Mouse (Mus musculus): ENCODE measurements around the gene Kif5a. TPM values are rescaled to one million over a fixed set of nuclear protein-coding genes. Genes with fewer than 3 reads are reported as not detected.

The Kif5a gene
- polyA plus RNA-seq, 1 experiment from 2014 or later: 113 TPM

DNA sequence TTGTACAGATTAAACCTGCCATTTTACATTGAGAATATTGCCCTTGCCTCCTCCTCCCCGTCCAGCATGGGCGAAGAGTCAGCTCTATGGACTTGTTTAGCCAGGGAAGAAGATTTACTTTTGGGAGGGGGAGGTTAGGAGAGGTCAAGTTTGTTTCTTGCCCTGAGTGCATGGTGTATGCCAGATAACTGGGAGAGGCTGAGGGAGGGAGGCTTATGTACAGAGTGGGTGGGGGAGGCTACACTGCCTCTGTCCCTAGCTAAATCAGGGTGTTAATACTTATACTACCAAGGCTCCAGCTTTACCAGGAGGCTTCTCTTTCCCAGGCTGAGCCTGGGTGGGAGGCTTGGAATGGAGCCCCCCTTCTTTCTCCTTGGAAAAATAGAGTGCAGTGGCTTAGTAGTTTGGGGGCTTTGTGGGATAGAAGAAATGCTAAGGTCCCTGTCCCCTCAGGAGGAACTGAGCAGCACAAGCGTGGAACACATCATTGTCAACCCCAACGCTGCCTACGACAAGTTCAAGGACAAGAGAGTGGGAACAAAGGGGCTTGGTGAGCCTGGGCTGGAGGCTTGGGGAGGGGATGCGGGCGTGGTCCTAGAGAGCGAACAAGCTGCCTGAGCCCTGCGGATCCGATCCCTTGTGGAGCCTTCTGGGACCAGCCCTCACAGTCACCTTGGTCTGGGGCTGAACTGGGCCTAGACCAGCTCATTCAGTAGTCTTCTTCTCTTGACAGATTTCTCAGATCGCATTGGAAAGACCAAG is 11.3 kb upstream of the Kif5a start:
- no peak for ATAC-seq (ENCODE audit: low FRiP score)
- Histone ChIP-seq H3K9ac (replicated peaks) (no peak overlapping the region), H3K9me3 (replicated peaks) (no peaks in the 10 kb centered on the region), H3K4me2 (no peak overlapping the region), H3K4me3 (replicated peaks) (no peak overlapping the region), H3K27ac (replicated peaks) (no peak overlapping the region), H3K27me3 (replicated peaks) (no peaks in the 10 kb centered on the region), H3K36me3 (peaks cover 85% of the 10 kb centered on the region), H3K4me1 (peaks cover 20% of the 10 kb centered on the region)
- 93% methylated on average over 11 of the region's 11 CpGs for WGBS

DNA sequence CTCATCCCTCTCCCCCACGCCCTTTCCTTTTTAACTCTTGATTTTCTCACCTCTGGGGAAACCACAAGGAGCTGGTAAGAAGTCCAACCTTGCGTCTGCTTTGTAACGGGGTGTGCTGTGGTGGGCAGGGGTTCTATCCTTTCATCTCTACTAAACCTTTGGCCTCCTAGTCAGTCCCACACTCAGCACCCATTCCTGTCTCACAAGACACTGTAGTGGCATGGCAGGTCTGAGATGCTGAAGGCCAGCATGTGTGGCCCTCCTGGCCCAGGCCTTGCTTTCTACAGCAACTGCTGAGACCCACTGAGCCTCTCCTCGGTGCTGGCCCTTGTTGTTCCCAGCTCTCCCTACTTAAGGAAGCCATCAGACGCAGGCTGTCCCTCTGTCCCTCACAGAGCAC is 9.2 kb upstream of the Kif5a start:
- Histone ChIP-seq H3K27ac (replicated peaks) (no peak overlapping the region), H3K4me2 (no peak overlapping the region), H3K36me3 (peaks cover 80% of the 10 kb centered on the region), H3K4me3 (replicated peaks) (no peak overlapping the region), H3K9me3 (replicated peaks) (no peaks in the 10 kb centered on the region), H3K4me1 (peaks cover 41% of the 10 kb centered on the region), H3K27me3 (replicated peaks) (no peaks in the 10 kb centered on the region), H3K9ac (replicated peaks) (no peak overlapping the region)
- WGBS: 92% methylated on average over 5 of the region's 5 CpGs
- ATAC-seq (ENCODE audit: low FRiP score): no peak

DNA sequence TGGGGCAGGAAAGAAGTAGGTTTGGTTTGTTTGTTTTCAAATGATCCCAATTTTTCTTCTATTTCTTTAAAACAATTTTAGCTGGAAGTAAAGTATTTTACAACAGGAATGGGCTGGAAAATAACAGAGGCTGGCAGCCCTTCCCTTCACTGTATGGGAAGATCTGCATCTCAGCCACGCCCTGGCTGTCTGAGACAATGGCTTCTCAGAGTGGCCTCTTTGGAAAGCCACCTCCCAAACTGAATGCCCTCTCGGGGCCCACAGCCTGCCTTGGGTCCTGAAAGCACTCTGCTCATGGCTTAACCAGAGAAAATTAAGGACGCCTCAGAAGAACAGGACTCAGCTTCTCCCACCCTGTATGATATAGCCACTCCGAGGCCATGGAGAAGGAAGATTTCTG is 6.7 kb upstream of the Kif5a start:
- ATAC-seq (ENCODE audit: low FRiP score): no peak
- Histone ChIP-seq H3K4me2 (no peak overlapping the region), H3K9me3 (replicated peaks) (no peaks in the 10 kb centered on the region), H3K9ac (replicated peaks) (no peak overlapping the region), H3K27me3 (replicated peaks) (no peaks in the 10 kb centered on the region), H3K36me3 (peaks cover 57% of the 10 kb centered on the region), H3K4me1 (peaks cover 48% of the 10 kb centered on the region), H3K27ac (replicated peaks) (no peak overlapping the region; the same call in 1 of the 2 replicates), H3K4me3 (replicated peaks) (no peak overlapping the region)
- 63% methylated on average over 4 of the region's 4 CpGs for WGBS

DNA sequence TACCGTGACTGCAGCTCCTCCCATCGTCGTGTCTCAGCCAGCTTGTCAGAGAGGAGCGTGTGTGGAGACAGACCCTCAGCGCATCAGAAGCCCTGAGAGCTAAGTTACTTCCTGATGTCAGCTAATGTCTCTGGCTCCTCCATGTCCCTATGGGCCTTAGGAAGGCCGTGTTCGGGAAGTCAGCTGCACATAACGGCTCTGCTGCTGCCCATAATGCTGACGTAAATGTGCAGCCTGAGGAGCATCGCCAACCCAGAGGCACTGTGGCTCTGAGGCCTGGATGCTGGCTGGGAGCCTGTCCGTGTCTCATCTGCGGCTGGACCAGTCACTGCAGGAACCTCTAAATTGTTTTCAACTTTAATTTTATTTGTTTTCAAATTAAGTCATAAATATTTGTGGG is 5.9 kb upstream of the Kif5a start:
- Histone ChIP-seq H3K9ac (replicated peaks) (0 out of 2 replicates have a peak overlapping the region, but pooled peaks have one; percentile 23), H3K4me1 (peaks cover 48% of the 10 kb centered on the region), H3K27me3 (replicated peaks) (no peaks in the 10 kb centered on the region), H3K36me3 (peaks cover 49% of the 10 kb centered on the region), H3K27ac (replicated peaks) (0 out of 2 replicates have a peak overlapping the region, but pooled peaks have one; percentile 15), H3K4me2 (peak overlapping the region; percentile 17; the same call in 1 of the 2 replicates), H3K9me3 (replicated peaks) (no peaks in the 10 kb centered on the region), H3K4me3 (replicated peaks) (no peak overlapping the region)
- no peak for ATAC-seq (ENCODE audit: low FRiP score)
- WGBS: 54% methylated on average over 12 of the region's 12 CpGs

DNA sequence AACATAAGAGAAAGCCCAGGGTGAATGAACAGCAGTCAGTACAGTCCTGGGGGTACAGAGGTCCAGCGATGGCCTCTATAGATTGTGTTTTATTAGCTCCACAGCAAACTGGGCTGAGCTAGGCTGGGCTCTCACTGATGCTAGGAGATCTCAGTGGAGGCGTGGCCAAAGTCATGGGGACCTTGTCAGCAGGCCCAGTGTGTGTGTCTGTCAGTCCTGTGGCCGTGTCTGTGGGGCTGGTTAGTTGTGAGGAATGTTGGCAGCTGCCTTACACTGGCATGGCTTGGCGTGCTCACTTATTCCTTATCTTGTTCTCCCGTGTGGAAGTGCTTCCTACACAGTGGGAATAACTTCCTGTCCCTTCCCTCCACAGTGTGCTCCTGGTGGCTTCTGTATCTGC is 5.3 kb upstream of the Kif5a start:
- Histone ChIP-seq H3K27me3 (replicated peaks) (no peaks in the 10 kb centered on the region), H3K36me3 (peaks cover 46% of the 10 kb centered on the region), H3K9me3 (replicated peaks) (no peaks in the 10 kb centered on the region), H3K9ac (replicated peaks) (peak overlapping the region; percentile 15; the same call in 1 of the 2 replicates), H3K27ac (replicated peaks) (peak overlapping the region; percentile 45; the same call in 1 of the 2 replicates), H3K4me2 (peak overlapping the region; percentile 17; the same call in 1 of the 2 replicates), H3K4me3 (replicated peaks) (no peak overlapping the region), H3K4me1 (peaks cover 51% of the 10 kb centered on the region)
- 89% methylated on average over 5 of the region's 5 CpGs for WGBS
- ATAC-seq (ENCODE audit: low FRiP score): no peak

DNA sequence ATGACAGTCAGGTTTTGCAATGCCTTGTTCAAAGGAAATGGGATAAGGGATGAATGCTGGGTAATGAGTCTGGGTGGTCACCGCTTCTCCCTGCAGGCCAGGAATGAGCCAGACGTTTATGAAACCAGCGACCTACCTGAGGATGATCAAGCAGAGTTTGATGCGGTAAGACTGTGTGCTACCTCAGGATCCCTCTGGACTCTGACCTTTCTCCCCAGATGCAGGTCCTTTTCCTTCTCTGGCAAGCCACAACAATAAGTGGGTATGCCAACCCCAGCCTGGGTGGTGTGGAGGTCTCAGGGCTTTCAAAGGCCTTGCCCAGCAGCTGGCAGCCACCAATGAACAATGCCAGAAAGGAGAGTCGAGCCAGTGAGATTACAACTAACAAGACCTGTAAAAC is 4.2 kb upstream of the Kif5a start:
- ATAC-seq (ENCODE audit: low FRiP score): no peak
- no peaks in the 10 kb centered on the region for H3K27me3 ChIP-seq (replicated peaks)

DNA sequence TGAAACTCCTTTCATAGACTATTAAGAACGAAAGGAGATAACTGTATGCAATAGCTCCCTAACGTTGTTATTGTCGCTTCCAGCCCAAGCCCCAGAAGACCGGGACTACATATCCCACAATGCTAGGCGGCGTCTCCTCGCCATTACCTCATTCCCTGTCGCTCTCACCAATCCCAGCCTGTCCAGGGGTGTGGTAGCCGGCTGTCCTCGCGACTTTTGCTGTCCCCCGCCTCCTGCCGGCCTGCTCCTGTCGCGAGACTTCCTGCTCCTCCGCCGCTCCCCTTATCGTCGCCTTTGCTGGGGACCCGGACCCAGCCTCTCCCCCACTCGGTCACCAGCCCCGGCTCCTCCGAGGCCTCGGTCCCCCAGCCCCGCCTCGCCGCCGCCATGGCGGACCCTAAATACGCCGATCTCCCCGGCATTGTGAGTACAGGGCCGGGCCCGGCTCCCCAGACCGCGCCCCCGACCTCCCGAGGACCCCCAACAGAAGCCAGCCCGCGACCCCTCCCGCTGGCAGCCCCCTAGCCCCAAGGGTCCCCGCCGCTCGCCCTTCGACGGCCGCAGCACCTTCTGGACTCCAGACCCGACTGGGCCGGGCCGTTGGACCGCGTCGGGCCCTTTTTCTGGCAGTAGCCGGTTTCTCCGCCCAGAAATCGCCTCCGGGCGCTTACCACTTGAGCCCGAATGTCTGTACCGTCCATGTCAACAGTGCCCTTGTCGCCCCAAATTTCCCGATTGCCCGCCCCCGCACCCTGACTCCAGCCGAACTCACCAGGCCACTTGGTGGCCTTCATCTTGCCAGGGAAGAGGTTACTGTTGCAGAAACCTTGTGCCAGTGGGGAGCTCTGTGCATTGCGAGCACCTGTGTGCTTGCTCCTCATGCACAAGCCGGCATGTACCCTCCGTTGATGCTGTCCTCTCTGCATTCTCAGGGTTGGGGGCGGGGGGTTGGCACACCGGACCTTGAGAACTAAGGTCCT is 3.3 kb upstream of the Kif5a start, which contains the start of gene Dctn2:
Gene Dctn2, plus strand, starts transcription at position 257 of the 980 bp plus-strand sequence.
- peaks cover 59% of the 10 kb centered on the region for H3K4me1 ChIP-seq

More for the DNA sequence above, 4.2 kb upstream of the Kif5a start:
- H3K4me3 ChIP-seq (replicated peaks): peak overlapping the region; percentile 87
- peak overlapping the region; percentile 95 for H3K27ac ChIP-seq (replicated peaks)
- H3K4me2 ChIP-seq: peak overlapping the region; percentile 89
- peak overlapping the region; percentile 100 for H3K9ac ChIP-seq (replicated peaks)
- 72% methylated on average over 5 of the region's 5 CpGs for WGBS
- no peaks in the 10 kb centered on the region for H3K9me3 ChIP-seq (replicated peaks)
- peaks cover 35% of the 10 kb centered on the region for H3K36me3 ChIP-seq
- H3K4me1 ChIP-seq: peaks cover 57% of the 10 kb centered on the region

DNA sequence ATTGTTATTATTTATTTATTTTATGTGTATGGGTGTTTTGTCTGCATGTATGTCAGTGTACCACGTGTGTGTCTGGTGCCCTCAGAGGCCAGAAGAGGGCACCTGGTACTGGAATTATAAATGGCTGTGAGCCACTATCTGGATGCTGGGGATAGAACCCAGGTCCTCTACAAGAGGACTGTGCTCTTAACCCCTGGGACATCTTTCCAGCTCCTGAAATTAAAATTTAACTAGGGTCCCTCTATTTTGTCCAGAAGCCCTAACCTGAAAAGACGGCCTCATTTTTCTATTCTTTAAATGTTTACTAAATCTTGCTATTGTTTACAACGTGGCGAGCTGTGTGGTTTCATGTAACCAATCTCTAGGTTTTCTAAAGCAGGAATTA is 2.6 kb upstream of the Kif5a start:
- Histone ChIP-seq H3K4me2 (peak overlapping the region; percentile 89), H3K36me3 (peaks cover 21% of the 10 kb centered on the region), H3K27ac (replicated peaks) (peak overlapping the region; percentile 95), H3K27me3 (replicated peaks) (no peaks in the 10 kb centered on the region), H3K9ac (replicated peaks) (no peak overlapping the region), H3K9me3 (replicated peaks) (no peaks in the 10 kb centered on the region), H3K4me1 (peaks cover 59% of the 10 kb centered on the region), H3K4me3 (replicated peaks) (peak overlapping the region; percentile 87)
- 29% methylated on average over 4 of the region's 4 CpGs for WGBS
- ATAC-seq (ENCODE audit: low FRiP score): no peak

More for the DNA sequence above, 3.3 kb upstream of the Kif5a start, which contains the start of gene Dctn2:
- peak; percentile 92 for ATAC-seq (ENCODE audit: low FRiP score)
- Histone ChIP-seq H3K36me3 (peaks cover 26% of the 10 kb centered on the region), H3K4me3 (replicated peaks) (peak within 1 kb of the TSS; percentile 87), H3K4me2 (peak within 1 kb of the TSS; percentile 89), H3K27me3 (replicated peaks) (no peaks in the 10 kb centered on the region), H3K9me3 (replicated peaks) (no peaks in the 10 kb centered on the region), H3K27ac (replicated peaks) (peak within 1 kb of the TSS; percentile 95), H3K9ac (replicated peaks) (peak within 1 kb of the TSS; percentile 100)
- under 1% methylated on average over 68 of the region's 70 CpGs for WGBS

DNA sequence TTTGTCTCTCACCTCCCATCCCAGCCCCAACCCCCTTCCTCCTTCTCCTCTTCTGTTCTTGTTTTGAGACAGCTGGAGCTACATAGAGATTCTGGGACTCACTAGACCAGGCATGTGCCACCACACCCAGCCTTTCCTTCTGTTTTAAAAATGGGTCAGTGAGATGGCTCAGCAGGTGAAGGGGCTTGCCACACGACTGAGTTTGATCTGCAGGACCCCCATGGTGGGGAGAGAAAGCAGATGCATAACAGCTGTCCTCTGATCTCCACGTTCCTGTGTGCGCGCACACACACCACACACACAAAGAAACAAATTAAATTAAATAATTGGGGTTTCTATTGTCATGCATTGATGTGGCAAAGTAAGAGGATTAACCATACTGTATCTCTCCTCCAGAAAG is 1.8 kb upstream of the Kif5a start:
- H3K4me3 ChIP-seq (replicated peaks): no peak overlapping the region; the same call in 1 of the 2 replicates
- no peak overlapping the region for H3K27ac ChIP-seq (replicated peaks)
- H3K36me3 ChIP-seq: peaks cover 16% of the 10 kb centered on the region
- no peak overlapping the region for H3K4me2 ChIP-seq
- no peaks in the 10 kb centered on the region for H3K27me3 ChIP-seq (replicated peaks)
- H3K9ac ChIP-seq (replicated peaks): no peak overlapping the region
- no peak for ATAC-seq (ENCODE audit: low FRiP score)
- peaks cover 59% of the 10 kb centered on the region for H3K4me1 ChIP-seq
- H3K9me3 ChIP-seq (replicated peaks): no peaks in the 10 kb centered on the region
- 65% methylated on average over 4 of the region's 4 CpGs for WGBS

DNA sequence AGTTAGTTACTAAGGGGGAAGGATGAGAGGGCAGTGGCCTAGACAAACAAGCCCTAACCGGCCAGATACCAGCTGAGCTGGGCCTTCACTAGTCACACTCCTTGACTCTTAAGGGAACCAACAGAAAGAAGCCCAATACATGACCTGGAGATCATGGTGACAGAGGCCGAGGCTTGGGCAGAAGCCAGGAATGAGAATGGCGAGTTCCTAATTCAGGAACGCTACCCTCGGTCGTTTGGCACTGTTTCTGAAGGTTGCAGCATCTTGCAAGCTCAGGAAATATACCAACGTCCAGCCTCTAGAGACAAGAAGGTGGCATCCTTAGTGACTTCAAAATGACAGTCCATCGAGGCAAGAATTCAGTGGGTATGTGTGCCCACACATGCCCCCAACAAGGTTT is 1.2 kb upstream of the Kif5a start:
- WGBS: 78% methylated on average over 8 of the region's 8 CpGs

DNA sequence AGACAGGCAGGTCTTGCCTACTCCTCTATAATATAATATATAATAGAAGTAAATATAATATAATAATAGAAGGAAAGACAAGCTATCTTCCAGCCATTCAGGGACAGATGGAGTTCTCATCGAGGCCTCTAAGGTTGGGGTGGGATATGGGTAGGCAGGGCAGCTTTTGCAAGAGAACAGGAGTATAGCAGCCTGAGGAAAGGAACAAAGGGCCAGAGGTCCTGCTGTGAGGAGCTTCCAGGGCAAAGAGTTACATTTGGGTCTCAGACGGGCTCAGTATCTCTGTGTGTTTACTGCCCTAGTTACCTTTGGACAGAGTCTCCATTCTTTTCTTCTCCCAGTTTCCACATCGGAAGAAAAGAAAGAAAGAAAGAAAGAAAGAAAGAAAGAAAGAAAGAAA is 483 bp upstream of the Kif5a start:
- peaks cover 62% of the 10 kb centered on the region for H3K4me1 ChIP-seq
- peak overlapping the region; percentile 92 for H3K27ac ChIP-seq (replicated peaks)
- H3K36me3 ChIP-seq: peaks cover 7% of the 10 kb centered on the region
- H3K4me2 ChIP-seq: peak overlapping the region; percentile 70
- ATAC-seq (ENCODE audit: low FRiP score): no peak
- peak overlapping the region; percentile 61; the same call in 1 of the 2 replicates for H3K4me3 ChIP-seq (replicated peaks)
- H3K27me3 ChIP-seq (replicated peaks): no peaks in the 10 kb centered on the region
- H3K9ac ChIP-seq (replicated peaks): peak overlapping the region; percentile 67; the same call in 1 of the 2 replicates
- WGBS: 36% methylated on average over 3 of the region's 3 CpGs
- H3K9me3 ChIP-seq (replicated peaks): no peaks in the 10 kb centered on the region

More for the DNA sequence above, 1.2 kb upstream of the Kif5a start:
- Histone ChIP-seq H3K4me2 (no peak overlapping the region), H3K9ac (replicated peaks) (no peak overlapping the region), H3K27ac (replicated peaks) (no peak overlapping the region), H3K9me3 (replicated peaks) (no peaks in the 10 kb centered on the region), H3K36me3 (peaks cover 14% of the 10 kb centered on the region), H3K27me3 (replicated peaks) (no peaks in the 10 kb centered on the region), H3K4me3 (replicated peaks) (no peak overlapping the region), H3K4me1 (peaks cover 62% of the 10 kb centered on the region)
- no peak for ATAC-seq (ENCODE audit: low FRiP score)

Data from neural tube, embryonic 15.5 days (tissue).